Mouse (Mus musculus): ENCODE data around the gene Sp2.

Gene Sp2

DNA sequence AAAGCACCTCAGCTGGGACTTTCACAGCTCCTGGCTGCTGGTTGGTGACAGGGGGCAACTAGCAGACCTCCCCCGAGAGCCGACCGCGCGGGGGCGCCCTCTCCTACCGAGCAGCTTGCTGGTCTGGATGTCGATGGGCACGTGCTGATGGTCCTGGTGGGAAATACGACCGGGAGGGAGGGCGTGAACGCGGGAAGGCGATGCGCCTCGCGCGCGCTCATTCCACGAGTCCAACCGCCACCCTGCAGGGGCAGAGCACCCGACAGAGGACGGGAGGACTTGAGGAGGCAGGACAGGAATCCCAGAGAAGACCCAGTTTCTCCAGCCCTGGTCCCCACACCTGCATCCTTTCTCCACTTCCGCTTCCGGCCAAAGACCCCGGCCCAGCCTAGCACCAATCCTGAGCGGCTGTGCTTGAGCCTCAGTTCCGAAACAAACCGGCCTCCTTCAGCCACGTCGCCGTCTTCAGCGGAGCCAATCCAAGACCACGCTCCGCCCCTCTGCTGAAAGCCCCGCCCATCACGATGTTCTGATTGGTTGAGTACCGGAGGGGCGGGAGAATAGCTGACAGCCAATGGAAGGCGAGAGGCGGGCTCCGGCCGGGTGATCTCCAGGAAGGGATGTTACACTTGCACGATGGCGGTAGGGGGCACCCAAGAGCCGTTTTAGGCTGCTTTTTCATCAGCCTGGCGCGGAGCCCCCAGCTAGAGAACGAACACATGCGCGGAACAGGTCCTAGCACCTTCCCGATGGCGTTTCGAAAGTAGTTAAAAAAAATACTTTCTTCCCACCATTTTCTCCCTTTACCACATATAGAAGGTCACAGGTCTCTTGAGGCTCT lies 66.5 kb downstream of the Sp2 start, which contains the start of gene Cdk5rap3:
Gene Cdk5rap3 (minus strand): TSS at position 453 of the 841 bp plus-strand sequence.
- DNase-seq (ENCODE audit: low read depth, low spot score): peak; percentile 99

DNA sequence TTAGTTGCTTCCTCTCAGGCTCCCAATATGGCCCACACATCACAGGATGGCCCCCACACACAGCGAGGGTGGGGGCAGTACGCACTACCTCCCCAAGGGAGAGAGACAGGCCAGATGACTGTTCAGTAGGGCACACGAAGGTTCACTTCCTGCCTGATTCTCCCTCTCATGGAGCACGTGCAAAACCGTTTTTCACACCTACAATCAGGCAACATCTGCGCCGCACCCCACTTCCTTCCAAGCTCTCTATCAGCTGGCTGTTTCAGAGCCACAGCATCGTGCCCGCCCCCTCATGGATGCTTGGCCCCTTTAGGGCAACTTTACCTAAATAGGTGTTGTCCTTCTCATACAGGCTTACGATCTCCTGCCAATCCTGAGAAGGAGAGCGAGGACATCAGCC lies 70.1 kb downstream of the Sp2 start:
- DNase-seq (ENCODE audit: low read depth, low spot score): peak; percentile 31

- peak; percentile 89 for DNase-seq (ENCODE audit: low read depth, low spot score)
Measured at GRCm38 (mm10) chr11:96910003-96910402, 72.8 kb downstream of the Sp2 start.

DNA sequence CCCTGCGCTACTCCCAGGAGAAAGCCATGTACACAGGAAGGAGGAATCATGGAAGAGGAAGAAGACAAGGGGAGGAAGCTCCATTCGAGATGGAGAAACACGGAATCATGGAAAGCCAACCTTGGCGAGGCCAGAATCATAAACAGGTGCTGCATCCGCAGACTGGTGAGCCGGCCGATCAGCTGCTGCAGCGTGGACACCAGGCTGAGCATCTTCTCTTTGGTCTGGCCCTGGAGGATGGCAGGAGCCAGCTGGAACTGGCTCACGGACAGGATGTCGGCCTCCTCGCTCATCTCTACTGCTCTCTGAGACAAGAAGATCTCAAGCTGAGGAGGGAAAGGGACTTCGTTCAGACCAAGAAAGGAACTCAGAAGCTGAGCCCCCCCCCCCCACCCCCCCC lies 74.2 kb downstream of the Sp2 start:
- DNase-seq (ENCODE audit: low read depth, low spot score): no peak

GRCm38 (mm10) chr11:96906431-96907161 lies 76.2 kb downstream of the Sp2 start:
- DNase-seq (ENCODE audit: low read depth, low spot score): peak; percentile 21

Data from brain, adult 2 months (tissue).